Mouse (Mus musculus): ENCODE data around the gene Vwa7.
A peak's percentile ranks its signal among the peaks of the same experiment; 100 is the strongest.
"Not testable (repeated sequence)": the region's sequence is repeated elsewhere in the genome, so short reads cannot be mapped to it uniquely, and the experiment has no call there.

The Vwa7 gene

GRCm38 (mm10) chr17:35000717-35001451, 15.5 kb upstream of the Vwa7 start, which contains the start of gene Vars:
TSS of gene Vars (plus strand) at chr17:35000987.
- DNase-seq (ENCODE audit: low spot score) = peak; percentile 91

- peak; percentile 52 for DNase-seq (ENCODE audit: low spot score)
Observed at GRCm38 (mm10) chr17:35001452-35002152, 14.8 kb upstream of the Vwa7 start.

DNA sequence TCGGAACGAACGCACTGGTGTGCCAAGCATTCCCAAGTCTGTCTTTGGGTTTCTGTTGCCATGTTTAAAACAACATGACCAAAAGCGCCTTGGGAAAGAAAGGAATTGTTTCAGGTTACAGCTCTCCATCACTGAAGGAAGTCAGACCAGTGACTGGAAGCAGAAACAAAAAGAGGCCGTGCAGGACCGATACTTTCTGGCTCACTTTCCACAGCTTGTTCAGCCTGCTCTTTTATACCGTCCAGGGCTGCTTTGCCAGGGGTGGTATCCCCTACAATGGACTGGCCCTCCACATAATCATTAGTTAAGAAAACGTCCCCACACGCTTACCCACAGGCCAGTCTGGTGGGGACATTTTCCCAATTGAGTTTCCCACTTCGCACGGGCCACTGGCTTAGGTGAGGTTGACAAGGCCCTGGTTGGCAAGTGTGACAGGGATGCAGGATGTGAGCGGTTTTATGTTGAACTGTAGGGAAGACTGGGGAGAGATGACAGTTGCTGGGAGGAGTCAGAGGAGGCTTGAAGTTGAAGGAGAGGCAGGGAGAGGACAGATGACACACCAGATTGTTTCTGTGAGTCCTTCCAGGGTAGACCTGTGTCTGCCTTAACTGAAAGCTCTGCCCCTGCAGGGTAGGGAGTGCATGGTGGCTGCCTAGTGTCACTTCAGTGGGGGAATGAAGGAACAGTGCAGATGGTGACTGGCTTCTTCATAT, 14.1 kb upstream of the Vwa7 start:
- no peak for DNase-seq (ENCODE audit: low spot score)

GRCm38 (mm10) chr17:35003022-35003838, 13.1 kb upstream of the Vwa7 start:
- DNase-seq (ENCODE audit: low spot score) = no peak

DNA sequence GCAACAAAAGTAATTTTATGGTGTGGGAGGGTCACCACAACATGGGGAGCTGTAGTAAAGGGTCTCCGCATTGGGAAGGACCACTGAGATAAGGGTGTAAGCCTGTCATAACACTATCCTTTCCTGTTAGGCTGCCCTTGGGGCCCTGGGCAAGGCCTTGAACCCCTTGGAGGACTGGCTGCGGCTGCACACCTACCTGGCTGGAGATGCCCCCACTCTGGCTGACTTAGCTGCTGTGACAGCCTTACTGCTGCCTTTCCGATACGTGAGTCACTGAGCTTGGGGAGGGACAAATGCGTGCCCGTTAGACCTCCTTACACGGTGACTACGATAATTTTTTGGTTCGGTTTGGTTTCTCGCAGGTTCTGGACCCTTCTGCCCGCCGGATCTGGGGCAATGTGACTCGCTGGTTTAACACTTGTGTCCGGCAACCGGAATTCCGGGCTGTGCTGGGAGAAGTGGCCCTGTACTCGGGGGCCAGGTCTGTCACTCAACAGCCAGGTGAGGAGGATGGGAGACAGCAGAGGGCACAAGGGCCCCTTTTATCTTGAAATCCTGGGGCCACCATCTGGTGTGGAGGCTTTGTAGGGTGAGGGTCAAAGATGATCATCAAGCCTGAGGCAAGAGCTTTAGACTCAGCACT, 12.2 kb upstream of the Vwa7 start:
- no peak for DNase-seq (ENCODE audit: low spot score)

DNA sequence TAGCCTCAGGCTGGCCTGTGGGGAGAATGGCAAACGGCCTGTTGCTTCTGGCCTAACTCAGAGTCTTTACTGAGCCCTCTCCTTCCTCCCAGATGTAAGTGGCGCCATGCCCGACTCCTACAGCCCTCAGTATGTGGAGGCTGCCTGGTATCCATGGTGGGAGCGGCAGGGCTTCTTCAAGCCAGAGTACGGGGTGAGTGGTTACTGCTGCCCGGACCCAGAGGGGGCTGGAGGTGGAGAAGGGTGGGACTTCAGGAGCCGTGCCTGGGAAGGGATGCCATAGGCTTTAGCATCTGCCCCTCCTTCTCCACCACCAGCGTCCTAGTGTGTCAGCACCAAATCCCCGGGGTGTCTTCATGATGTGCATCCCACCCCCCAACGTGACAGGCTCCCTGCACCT, 11.2 kb upstream of the Vwa7 start:
- no peak for DNase-seq (ENCODE audit: low spot score)

DNA sequence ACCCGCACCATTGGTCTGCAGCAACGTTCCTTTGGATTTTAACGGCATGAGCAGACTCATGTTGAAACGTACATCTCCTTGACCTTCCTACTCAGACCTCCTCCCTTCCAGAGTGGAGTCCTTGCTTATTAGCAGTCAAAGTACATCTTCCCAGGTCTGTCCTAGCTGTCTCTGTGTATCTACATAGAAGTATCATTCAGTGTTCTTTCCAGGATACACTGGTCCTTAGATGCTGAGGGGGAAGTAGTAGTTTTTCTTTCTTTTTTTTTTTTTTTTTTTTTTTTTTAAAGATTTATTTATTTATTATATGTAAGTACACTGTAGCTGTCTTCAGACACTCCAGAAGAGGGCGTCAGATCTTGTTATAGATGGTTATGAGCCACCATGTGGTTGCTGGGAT, 10.5 kb upstream of the Vwa7 start:
- not testable (repeated sequence) for DNase-seq (ENCODE audit: low spot score)

DNA sequence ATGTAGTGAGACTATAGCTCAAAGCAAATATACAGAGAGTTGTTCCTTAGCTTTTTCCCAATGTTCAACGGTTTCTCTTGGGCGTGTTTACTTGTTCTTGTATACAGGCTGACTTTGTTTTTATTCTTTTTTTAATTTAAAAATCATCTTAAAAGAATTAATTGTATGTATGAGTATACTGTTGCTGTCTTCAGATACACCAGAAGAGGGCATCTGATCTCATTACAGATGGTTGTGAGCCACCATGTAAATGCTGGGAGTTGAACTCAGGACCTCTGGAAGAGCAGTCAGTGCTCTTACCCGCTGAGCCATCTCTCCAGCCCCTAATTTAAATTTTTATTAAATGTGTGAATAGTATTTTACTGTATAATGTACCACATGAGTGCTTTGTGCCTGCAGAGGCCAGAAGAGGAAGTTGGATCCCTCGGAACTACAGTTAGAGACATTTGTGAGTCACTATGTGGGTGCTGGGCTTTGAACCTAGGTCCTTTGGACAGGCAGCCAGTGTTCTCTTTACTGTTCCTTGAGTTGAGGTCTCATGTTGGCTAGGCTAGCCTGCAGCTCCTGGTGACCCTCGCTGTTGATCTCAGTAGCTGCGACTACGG, 8.9 kb upstream of the Vwa7 start:
- no peak for DNase-seq (ENCODE audit: low spot score)

DNA sequence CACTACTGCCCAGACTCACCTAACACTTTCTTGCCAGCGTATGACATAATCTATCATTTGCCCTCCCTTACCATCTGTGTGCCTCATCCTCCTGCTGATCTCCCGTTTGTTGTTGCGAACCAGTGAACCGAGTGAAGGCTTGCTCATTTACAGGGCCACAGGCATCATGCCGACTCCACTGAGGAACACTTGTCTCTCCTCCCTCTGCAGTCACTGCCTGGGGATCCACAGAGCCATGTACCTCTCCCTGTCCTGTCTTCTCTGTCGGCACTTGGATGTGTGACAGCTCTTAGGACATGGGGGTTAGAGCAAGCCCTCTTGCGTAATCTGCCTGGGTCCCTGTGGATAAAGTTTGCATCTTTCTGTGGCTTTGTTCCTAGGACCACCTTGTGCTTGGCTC, 6.8 kb upstream of the Vwa7 start:
- no peak for DNase-seq (ENCODE audit: low spot score)

DNA sequence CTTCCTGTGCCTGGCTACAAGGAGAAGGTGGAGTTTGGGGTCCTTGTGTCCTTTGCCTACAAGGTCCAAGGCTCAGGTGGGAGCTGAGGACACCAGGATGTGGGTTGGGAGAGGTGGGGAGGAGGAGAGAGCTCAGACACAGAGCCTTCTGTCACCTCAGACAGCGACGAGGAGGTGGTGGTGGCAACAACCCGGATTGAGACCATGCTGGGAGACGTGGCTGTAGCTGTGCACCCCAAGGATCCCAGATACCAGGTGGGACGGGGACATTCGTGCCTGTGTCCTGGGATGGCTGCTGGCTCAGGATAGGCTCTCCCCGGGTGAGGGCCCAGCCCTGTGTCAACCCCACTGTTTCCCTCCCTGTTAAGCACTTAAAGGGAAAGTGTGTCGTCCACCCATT, 4.9 kb upstream of the Vwa7 start:
- no peak for DNase-seq (ENCODE audit: low spot score)

GRCm38 (mm10) chr17:35012430-35012829, 3.9 kb upstream of the Vwa7 start:
- no peak for DNase-seq (ENCODE audit: low spot score)

GRCm38 (mm10) chr17:35013221-35013620, 3.2 kb upstream of the Vwa7 start:
- no peak for DNase-seq (ENCODE audit: low spot score)

GRCm38 (mm10) chr17:35015296-35015695, 1.1 kb upstream of the Vwa7 start:
- DNase-seq (ENCODE audit: low spot score) = no peak

GRCm38 (mm10) chr17:35016791-35017705, 669 bp downstream of the Vwa7 start:
- DNase-seq (ENCODE audit: low spot score) = peak; percentile 42

- no peak for DNase-seq (ENCODE audit: low spot score)
Observed at GRCm38 (mm10) chr17:35017706-35018030, 1.3 kb downstream of the Vwa7 start.

DNA sequence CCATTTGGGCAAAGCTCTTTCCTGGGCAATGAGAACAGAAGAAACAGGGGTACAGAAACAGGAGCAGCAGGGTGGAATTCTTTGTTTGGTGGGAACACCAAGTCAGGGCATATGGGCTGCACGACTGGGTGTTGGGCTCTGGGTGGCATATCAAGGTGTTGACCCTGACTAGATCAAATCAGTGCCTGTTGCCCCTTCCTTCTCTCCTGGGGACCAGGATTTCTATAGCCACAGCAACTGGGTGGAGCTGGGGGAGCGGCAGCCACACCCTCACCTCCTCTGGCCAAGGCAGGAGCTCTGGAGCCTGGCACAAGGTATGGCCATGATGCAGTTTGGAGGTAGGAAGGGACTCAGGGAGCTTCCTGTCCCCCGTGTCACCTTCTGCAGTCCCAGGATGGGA, 1.8 kb downstream of the Vwa7 start:
- DNase-seq (ENCODE audit: low spot score) = no peak

DNA sequence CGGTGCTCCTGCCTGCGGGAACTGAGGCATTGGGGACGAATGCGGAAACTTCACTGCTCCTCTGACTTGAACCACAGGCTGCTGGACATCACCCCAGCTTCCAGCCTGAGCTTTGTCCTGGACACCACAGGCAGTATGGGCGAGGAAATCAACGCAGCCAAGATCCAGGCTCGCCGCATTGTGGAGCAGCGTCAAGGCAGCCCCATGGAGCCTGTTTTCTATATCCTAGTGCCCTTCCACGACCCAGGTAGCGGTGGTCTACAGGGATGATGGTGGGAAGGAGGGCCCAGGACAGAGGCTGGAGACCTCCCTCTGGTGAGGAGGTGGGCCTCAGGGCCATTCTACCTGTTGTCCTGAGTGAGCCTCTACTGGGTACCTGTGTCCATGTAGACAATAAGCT, 3.5 kb downstream of the Vwa7 start:
- no peak for DNase-seq (ENCODE audit: low spot score)

DNA sequence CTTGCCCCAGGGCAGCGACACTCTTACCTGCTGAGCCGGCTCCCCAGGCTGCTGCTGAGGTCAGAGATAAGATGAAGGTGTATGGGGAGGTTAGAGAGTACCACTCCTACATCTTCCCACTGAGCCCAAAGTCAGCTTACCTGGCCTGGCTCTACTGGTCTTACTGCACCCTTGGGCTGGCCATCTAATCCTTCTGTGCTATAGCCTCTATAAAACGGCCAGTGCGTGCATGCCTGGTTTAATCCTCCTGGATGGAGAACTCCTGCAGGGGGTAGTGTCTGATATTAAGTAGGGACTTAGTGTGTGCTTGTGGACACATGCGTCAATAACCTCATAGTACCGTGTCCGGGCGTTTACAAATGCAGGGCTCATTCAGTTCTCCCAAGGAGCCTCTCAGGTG, 4.2 kb downstream of the Vwa7 start:
- DNase-seq (ENCODE audit: low spot score) = no peak

GRCm38 (mm10) chr17:35021163-35021808, 4.9 kb downstream of the Vwa7 start:
- peak; percentile 96 for DNase-seq (ENCODE audit: low spot score)
